Mouse (Mus musculus) olfactory bulb, adult 2 months (tissue): ENCODE data around the gene Polr3c.

Source experiments
- CTCF ChIP-seq: fragments of 200-500 bp; IDR thresholded peaks from 2 replicates; pipeline ENCODE4 v1.5.1; 2012; ENCODE audit warnings: low read depth, mild to moderate bottlenecking, low read length, moderate library complexity; ENCODE audit not compliant: insufficient read depth
- POLR2A ChIP-seq: fragments of 200-500 bp; IDR thresholded peaks from 2 replicates; pipeline ENCODE4 v1.6.1; 2012; ENCODE audit warnings: mild to moderate bottlenecking, low read depth, low read length, moderate library complexity; ENCODE audit not compliant: insufficient read depth

- TF ChIP-seq POLR2A = no peak
- TF ChIP-seq CTCF = no peak
These were observed 60.1 kb downstream of the Polr3c start for GRCm38 (mm10) chr3:96667316-96667715.
